Mouse (Mus musculus): ENCODE data around the gene 1110017D15Rik.

GRCm38 (mm10) chr4:41517233-41517632 lies at the start of gene 1110017D15Rik:
- TF ChIP-seq CTCF (IDR thresholded peaks at IDR 0.05; ENCODE audit: low read depth) (no peak), EP300 (IDR thresholded peaks at IDR 0.05; ENCODE audit: low read depth) (no peak)
